Mouse (Mus musculus): Measurements from ENCODE around the gene Anks1. TPM values are rescaled to one million over a fixed set of nuclear protein-coding genes. Genes with fewer than 3 reads are reported as not detected.
A peak's percentile ranks its signal among the peaks of the same experiment; 100 is the strongest.

The Anks1 gene
- polyA plus RNA-seq, 1 experiment from 2014 or later, result 54.6 TPM

DNA sequence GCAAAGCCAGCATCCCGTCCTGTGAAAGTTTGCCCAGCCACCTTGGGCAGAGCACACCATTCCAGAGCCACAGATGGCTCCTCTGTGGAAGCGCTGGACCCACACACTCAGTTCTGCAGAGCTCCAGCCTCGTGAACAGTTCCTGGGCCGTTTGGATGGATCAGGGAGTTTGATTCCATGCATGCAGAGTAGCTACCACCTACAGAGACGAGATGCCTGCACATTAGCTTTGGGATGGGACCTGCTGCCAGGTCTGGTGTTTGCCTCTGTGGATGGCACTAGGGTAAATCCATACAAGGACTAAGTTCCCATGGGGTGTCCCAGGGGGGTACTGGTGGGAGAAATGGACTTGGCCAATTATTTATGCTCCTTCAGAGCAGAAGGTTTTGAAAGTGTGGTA, 97.5 kb downstream of the Anks1 start:
- Histone ChIP-seq H3K4me1 (replicated peaks) (peaks cover 39% of the 10 kb centered on the region), H3K36me3 (0 out of 2 replicates have a peak, but pooled peaks cover 4% of the 10 kb centered on the region), H3K27ac (replicated peaks) (peak overlapping the region; percentile 72), H3K27me3 (no peaks in the 10 kb centered on the region), H3K9me3 (no peaks in the 10 kb centered on the region), H3K4me3 (no peak overlapping the region), H3K4me2 (0 out of 2 replicates have a peak overlapping the region, but pooled peaks have one; percentile 4), H3K9ac (no peak overlapping the region)
- no peak for ATAC-seq (ENCODE audit: low FRiP score, low read depth)
- 45% methylated on average over 5 of the region's 5 CpGs for WGBS

DNA sequence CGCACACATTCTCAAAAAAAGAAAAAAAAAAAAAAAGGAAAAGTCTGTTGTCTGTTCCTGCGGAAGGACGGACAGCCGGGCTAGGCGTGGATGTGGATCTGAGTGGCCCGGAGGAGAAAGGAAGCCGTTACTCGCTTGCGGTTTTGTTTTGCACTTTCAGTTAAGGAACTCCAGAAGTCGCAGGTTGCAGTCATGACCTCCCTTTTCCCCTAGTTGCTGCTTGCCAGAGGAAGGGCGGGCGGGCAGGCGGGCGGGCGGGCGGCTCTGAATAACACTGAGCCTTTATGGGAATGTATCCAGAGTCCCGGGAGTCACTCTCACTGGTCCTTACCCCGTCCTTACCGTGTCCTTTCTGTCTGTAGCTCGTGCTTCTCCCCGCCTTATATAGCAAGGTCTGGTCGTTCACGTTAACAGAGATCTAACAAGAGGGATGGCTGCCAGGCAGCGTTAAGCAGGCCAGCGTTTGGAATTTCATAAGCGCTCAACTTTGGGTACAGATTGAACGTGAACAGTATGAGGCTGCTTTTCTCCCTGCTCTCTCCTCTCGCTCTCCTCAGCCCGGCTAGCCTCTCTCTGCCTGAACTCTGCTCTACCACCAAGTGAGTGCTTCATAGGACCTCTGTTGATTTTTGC, 98.2 kb downstream of the Anks1 start:
- Histone ChIP-seq H3K27me3 (no peaks in the 10 kb centered on the region), H3K4me1 (replicated peaks) (peaks cover 40% of the 10 kb centered on the region), H3K4me3 (peak overlapping the region; percentile 8; the same call in 1 of the 2 replicates), H3K9ac (no peak overlapping the region), H3K9me3 (no peaks in the 10 kb centered on the region), H3K27ac (replicated peaks) (peak overlapping the region; percentile 74), H3K4me2 (peak overlapping the region; percentile 38), H3K36me3 (0 out of 2 replicates have a peak, but pooled peaks cover 4% of the 10 kb centered on the region)
- ATAC-seq (ENCODE audit: low FRiP score, low read depth), result no peak
- WGBS, result 16% methylated on average over 29 of the region's 29 CpGs

DNA sequence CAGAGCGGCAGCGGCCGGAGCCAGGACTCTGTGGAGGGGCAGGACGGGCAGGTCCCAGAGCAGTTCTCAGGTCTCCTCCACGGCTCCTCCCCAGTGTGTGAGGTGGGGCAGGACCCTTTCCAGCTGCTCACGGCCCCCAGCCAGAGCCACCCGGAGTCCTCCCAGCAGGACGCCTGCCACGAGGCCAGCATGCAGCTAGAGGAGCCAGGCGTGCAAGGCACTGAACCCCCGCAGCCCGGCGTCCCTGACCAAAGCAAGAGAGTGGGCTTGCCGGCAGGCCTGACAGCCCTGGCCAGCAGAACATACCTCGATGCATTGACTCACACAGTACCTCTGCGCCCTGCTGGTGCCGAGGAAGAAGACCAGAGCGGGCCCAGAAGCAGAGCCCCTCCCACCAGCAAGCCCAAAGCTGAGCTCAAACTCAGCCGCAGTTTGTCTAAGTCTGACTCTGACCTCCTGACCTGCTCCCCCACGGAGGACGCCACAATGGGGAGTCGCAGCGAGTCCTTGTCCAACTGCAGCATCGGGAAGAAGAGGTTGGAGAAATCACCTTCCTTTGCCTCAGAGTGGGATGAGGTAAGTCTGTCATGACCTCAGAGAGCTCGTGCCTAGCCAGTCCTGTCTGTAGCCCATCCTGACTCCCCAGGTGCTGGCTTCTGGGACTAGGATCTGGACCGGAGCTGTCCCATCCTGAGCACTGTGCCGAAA, 98.9 kb downstream of the Anks1 start:
- Histone ChIP-seq H3K27me3 (no peaks in the 10 kb centered on the region), H3K27ac (replicated peaks) (peak overlapping the region; percentile 74), H3K9me3 (no peaks in the 10 kb centered on the region), H3K36me3 (0 out of 2 replicates have a peak, but pooled peaks cover 4% of the 10 kb centered on the region), H3K4me3 (0 out of 2 replicates have a peak overlapping the region, but pooled peaks have one; percentile 8), H3K4me2 (peak overlapping the region; percentile 38), H3K9ac (peak overlapping the region; percentile 28; the same call in 1 of the 2 replicates), H3K4me1 (replicated peaks) (peaks cover 44% of the 10 kb centered on the region)
- WGBS, result 22% methylated on average over 27 of the region's 27 CpGs
- no peak for ATAC-seq (ENCODE audit: low FRiP score, low read depth)

DNA sequence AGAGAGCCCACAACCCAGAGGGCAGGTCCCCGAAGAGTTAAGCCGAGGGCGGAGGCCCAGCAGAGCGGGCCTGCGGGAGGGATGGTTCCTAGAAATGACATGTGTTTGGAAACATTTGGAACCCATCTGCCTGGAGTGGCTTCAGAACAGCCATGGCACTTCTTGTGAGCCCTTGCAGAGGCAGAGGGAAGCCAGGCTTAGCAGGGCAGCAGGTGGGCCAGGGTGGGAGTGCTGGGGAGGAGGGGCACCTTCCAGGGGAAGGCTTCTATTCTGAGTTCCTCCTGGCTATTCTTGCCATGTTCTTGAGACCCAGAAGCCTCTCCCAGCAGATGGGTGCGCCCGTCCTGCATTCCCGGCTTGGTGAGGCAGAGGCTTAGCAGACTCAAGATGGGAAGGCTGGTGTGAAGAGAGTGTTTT, 99.5 kb downstream of the Anks1 start:
- ATAC-seq (ENCODE audit: low FRiP score, low read depth), result no peak
- H3K27ac ChIP-seq (replicated peaks), result 0 out of 2 replicates have a peak overlapping the region, but pooled peaks have one; percentile 4
- no peaks in the 10 kb centered on the region for H3K9me3 ChIP-seq
- no peak overlapping the region for H3K9ac ChIP-seq
- 65% methylated on average over 8 of the region's 8 CpGs for WGBS
- no peak overlapping the region for H3K4me3 ChIP-seq
- no peaks in the 10 kb centered on the region for H3K27me3 ChIP-seq
- H3K4me2 ChIP-seq, result peak overlapping the region; percentile 38; the same call in 1 of the 2 replicates
- H3K36me3 ChIP-seq, result 0 out of 2 replicates have a peak, but pooled peaks cover 4% of the 10 kb centered on the region
- H3K4me1 ChIP-seq (replicated peaks), result peaks cover 50% of the 10 kb centered on the region

DNA sequence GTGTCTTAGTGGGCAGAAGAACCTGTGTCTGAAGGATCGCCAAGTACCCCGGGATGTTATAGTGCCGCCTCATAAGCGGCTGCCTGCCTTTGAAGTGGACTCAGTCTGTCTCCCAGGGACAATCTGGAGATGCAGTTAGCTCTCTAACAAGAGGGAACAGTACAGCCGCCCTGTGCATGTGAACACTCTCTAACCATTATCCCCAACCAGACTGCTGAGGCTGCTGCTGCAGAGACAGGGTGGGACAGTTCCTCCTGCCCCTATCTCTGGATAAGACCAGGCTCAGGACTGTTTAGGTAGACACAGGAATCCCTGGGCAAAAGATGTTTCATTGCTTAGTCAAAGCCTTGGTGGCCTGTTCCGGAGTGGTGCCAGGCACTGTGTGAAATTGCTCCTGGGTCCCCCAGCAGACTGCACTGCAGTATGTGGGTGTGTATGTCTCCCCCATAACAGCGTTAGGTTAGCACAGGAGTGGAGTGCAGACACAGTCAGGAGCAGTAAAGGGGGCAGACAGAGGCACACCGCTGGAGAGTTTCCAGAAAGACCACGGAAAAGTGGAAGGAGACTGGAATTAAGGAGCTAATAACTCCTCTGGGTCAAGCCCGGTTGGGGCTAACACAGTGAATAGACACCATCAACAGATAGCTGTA, 100.1 kb downstream of the Anks1 start:
- Histone ChIP-seq H3K4me3 (no peak overlapping the region), H3K4me2 (peak overlapping the region; percentile 38; the same call in 1 of the 2 replicates), H3K27me3 (no peaks in the 10 kb centered on the region), H3K27ac (replicated peaks) (no peak overlapping the region), H3K9me3 (no peaks in the 10 kb centered on the region), H3K4me1 (replicated peaks) (peaks cover 52% of the 10 kb centered on the region), H3K9ac (no peak overlapping the region), H3K36me3 (0 out of 2 replicates have a peak, but pooled peaks cover 4% of the 10 kb centered on the region)
- ATAC-seq (ENCODE audit: low FRiP score, low read depth), result no peak
- whole genome bisulfite sequencing, result 80% methylated on average over 10 of the region's 10 CpGs

DNA sequence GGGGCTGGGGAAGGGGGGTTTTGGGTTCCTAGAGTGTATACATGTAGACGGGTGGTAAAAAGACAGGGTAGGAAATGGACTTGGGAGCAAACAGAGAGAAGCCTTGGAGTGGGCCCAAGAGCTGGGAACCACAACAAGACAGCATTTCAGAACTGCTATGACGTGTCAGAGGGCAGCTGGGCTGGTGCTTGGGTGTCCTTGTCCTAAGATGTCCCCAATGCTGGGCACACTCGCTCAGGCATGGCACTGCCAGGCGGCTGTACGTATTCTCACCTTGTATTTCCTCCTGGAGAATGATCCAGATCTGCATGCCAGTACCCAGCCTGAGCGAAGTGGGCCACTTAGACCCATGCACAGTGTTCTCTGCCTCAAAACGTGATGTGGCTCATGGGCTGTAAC, 100.6 kb downstream of the Anks1 start:
- WGBS, result 89% methylated on average over 7 of the region's 7 CpGs
- Histone ChIP-seq H3K27ac (replicated peaks) (no peak overlapping the region), H3K27me3 (no peaks in the 10 kb centered on the region), H3K4me3 (no peak overlapping the region), H3K36me3 (0 out of 2 replicates have a peak, but pooled peaks cover 4% of the 10 kb centered on the region), H3K9ac (no peak overlapping the region), H3K4me1 (replicated peaks) (peaks cover 52% of the 10 kb centered on the region), H3K9me3 (no peaks in the 10 kb centered on the region), H3K4me2 (no peak overlapping the region)
- ATAC-seq (ENCODE audit: low FRiP score, low read depth), result no peak

DNA sequence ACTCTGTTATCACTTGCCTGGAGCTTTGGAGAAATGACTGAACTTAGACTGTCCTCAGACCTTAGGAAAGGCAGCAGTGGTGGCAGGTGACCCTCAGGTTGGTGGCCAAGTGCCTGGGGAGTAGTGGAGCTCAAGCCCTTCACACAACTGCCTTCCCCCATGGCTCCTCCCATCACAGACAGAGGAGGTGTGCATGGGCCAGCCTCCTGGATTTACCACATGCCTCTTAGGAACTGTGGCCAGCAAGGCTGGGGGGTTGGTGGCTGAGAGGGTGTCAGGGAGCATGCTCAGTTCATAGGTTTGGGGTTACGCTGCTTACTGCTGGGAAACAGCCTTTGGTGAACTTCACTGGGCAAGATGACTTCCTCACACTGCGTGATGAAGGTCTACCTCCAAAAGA, 101.8 kb downstream of the Anks1 start:
- ATAC-seq (ENCODE audit: low FRiP score, low read depth), result no peak
- Histone ChIP-seq H3K4me3 (no peak overlapping the region), H3K27me3 (no peaks in the 10 kb centered on the region), H3K36me3 (0 out of 2 replicates have a peak, but pooled peaks cover 4% of the 10 kb centered on the region), H3K27ac (replicated peaks) (no peak overlapping the region), H3K4me2 (no peak overlapping the region), H3K4me1 (replicated peaks) (peaks cover 51% of the 10 kb centered on the region), H3K9ac (no peak overlapping the region), H3K9me3 (no peaks in the 10 kb centered on the region)
- 98% methylated on average over 2 of the region's 2 CpGs for WGBS

DNA sequence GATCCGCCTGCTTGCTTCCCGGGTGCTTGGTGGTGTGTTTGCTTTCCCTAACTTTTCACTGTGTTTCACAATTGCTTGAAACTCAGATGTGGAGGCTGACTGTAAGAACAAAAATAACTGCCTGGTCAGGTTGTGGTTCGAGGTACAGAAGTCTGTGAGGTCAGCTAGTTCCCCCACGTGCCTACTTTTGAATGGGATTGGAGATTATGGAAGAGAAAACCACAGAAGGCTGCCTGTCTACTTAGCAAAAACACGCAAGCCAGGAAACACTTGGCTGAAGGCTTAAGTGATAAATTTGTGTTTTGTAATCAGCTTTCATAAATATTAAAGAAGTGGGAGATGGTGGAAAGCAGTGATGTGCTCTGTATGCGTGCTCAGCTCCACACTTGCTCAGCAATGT, 103.7 kb downstream of the Anks1 start:
- H3K4me3 ChIP-seq, result no peak overlapping the region
- H3K4me1 ChIP-seq (replicated peaks), result peaks cover 40% of the 10 kb centered on the region
- no peak overlapping the region for H3K9ac ChIP-seq
- 0 out of 2 replicates have a peak, but pooled peaks cover 4% of the 10 kb centered on the region for H3K36me3 ChIP-seq
- H3K27me3 ChIP-seq, result no peaks in the 10 kb centered on the region
- 64% methylated on average over 6 of the region's 6 CpGs for WGBS
- H3K4me2 ChIP-seq, result peak overlapping the region; percentile 38
- peak overlapping the region; percentile 64; the same call in 1 of the 2 replicates for H3K27ac ChIP-seq (replicated peaks)
- H3K9me3 ChIP-seq, result no peaks in the 10 kb centered on the region
- no peak for ATAC-seq (ENCODE audit: low FRiP score, low read depth)

DNA sequence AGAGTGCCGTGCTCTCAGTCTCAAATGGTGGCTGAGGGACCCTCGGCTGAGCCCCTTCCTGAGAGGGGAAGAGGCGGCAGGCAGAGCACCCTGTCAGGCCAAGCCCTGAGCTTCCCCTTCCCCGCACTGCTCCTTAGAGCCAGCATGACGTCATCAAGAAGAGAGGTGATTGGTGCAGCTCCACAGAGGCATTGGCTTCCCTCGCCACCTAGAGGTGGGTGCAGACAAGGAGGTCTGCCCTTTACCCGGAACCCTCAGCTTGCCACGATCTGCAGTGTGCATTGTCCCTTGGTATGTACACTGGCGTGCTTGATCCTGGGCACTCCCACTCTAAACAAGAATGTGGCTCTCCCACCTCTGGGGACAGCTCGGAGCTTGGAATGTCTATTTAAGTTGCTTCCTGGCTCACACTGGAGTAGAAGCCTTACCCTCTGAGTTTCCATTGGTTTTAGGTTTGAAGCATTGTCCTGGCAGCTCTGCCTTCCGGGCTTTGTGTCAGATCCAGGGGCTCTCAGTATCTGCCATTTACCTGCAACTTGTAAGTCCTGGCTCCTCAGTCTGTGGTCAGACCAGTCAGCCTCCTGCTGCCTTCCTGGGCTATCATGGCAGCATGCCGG, 104.3 kb downstream of the Anks1 start:
- H3K4me2 ChIP-seq, result peak overlapping the region; percentile 38
- H3K27ac ChIP-seq (replicated peaks), result peak overlapping the region; percentile 64; the same call in 1 of the 2 replicates
- H3K4me3 ChIP-seq, result no peak overlapping the region
- H3K9ac ChIP-seq, result no peak overlapping the region
- peaks cover 40% of the 10 kb centered on the region for H3K4me1 ChIP-seq (replicated peaks)
- WGBS, result 16% methylated on average over 12 of the region's 12 CpGs
- H3K9me3 ChIP-seq, result no peaks in the 10 kb centered on the region
- no peaks in the 10 kb centered on the region for H3K27me3 ChIP-seq
- no peaks in the 10 kb centered on the region for H3K36me3 ChIP-seq
- peak; percentile 87 for ATAC-seq (ENCODE audit: low FRiP score, low read depth)

DNA sequence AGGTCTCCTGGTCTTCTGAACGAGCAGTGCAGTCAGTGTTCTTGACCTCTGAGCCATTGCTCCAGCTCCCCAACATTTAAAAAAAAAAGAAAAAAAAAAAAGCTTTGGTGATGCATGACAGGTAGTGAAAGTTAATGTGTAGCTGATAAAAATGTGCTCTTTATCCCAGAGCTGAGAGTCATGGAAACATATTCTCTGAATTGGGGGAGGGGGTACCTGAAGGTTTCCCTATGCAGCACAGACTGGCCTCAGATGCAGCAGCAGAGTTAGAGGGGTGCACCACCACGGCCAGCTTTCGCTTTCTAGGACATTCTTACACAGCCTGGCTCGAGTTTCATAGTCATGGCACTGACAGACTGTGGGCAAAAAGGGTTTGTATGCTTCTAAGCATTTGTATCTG, 105.3 kb downstream of the Anks1 start:
- ATAC-seq (ENCODE audit: low FRiP score, low read depth), result no peak
- Histone ChIP-seq H3K4me1 (replicated peaks) (peaks cover 47% of the 10 kb centered on the region), H3K4me3 (no peak overlapping the region), H3K9ac (no peak overlapping the region), H3K27ac (replicated peaks) (peak overlapping the region; percentile 64; the same call in 1 of the 2 replicates), H3K4me2 (no peak overlapping the region), H3K36me3 (no peaks in the 10 kb centered on the region), H3K9me3 (no peaks in the 10 kb centered on the region), H3K27me3 (no peaks in the 10 kb centered on the region)
- WGBS, result 72% methylated on average over 4 of the region's 4 CpGs

DNA sequence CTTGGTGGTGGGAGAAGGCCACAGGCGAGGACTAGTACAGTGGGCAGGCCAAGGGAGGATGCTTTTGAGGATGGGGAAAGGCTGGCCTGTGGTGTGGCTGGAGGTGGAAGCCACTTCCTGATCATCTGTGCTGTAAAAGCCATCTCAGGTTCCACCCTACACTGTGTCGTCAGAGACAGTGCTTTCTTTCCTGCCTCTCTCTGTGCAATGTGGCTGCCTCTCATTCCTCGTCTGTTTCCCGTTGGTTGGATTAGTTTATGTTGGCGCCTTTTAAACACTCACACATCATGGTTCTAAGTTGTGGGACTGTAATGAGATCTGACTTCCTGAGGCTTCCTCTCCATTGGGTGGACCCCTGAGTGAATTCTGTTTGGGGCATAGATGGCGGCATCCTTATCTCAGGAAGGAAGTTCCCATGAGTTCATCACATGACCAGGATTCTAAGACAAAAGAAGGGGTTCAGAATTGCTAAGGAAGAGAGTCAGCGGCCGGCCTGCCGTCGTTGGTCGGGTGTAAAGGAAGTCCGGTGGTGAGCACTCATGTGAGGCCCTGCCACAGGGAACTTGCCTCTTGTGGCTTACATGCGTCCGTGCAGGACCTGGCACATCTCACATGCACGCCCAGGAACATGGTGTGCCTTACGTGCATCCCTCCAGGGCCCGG, 106.1 kb downstream of the Anks1 start:
- H3K9me3 ChIP-seq, result no peaks in the 10 kb centered on the region
- no peak overlapping the region for H3K4me3 ChIP-seq
- no peaks in the 10 kb centered on the region for H3K36me3 ChIP-seq
- H3K4me1 ChIP-seq (replicated peaks), result peaks cover 55% of the 10 kb centered on the region
- ATAC-seq (ENCODE audit: low FRiP score, low read depth), result no peak
- WGBS, result 81% methylated on average over 17 of the region's 17 CpGs
- no peak overlapping the region for H3K4me2 ChIP-seq
- H3K27me3 ChIP-seq, result no peaks in the 10 kb centered on the region
- peak overlapping the region; percentile 64 for H3K27ac ChIP-seq (replicated peaks)
- H3K9ac ChIP-seq, result no peak overlapping the region

Data from hindbrain, embryonic 15.5 days (tissue).